Mouse (Mus musculus) hindbrain, embryonic 15.5 days (tissue): ENCODE results near the gene Hyal4. TPM values are rescaled to one million over a fixed set of nuclear protein-coding genes. Genes with fewer than 3 reads are reported as not detected.

Source experiments
- polyA plus RNA-seq: library from polyadenylated mRNA; unstranded; fragments of >200 nt; fragmentation: Nextera tagmentation; extraction: Ambion mirVana; gene quantifications from 2 replicates; pipeline ENCODE4 v1.2.1, GENCODE M21; 2015

Gene Hyal4
- polyA plus RNA-seq, 1 experiment from 2014 or later = not detected

Other genes starting within 250 kb of the Hyal4 start
- gene Iqub, start 233.3 kb upstream of the Hyal4 start, polyA plus RNA-seq = 1.9 and 3.1 TPM in 2 replicates
- 401 and 475 TPM in 2 replicates for gene Ndufa5, start 220.3 kb upstream of the Hyal4 start, polyA plus RNA-seq
- 0.03 TPM in 1 of 2 replicates, not detected in the other for gene Asb15, start 220.2 kb upstream of the Hyal4 start, polyA plus RNA-seq
- gene Lmod2, start 150.6 kb upstream of the Hyal4 start, polyA plus RNA-seq = not detected in 2 replicates
- gene Wasl, start 83.3 kb upstream of the Hyal4 start, polyA plus RNA-seq = 61.8 and 67.1 TPM in 2 replicates
- gene Hyal6, start 15.1 kb upstream of the Hyal4 start, polyA plus RNA-seq = not detected in 2 replicates
- not detected in 2 replicates for gene Spam1, start 42.9 kb downstream of the Hyal4 start, polyA plus RNA-seq
- gene Hyal5, start 109.7 kb downstream of the Hyal4 start, polyA plus RNA-seq = not detected in 2 replicates
- gene Tmem229a, start 208.0 kb downstream of the Hyal4 start, polyA plus RNA-seq = 5.6 and 5.8 TPM in 2 replicates